In genomic region chr8:117802299-117802689, GRCm38 (mm10) we compare ENCODE assay signal across 8 mouse cellular contexts. TPM values are rescaled to one million over a fixed set of nuclear protein-coding genes. Genes with fewer than 3 reads are reported as not detected.
DNase-seq lines count a peak whose midpoint lies in the region; ATAC-seq and TF ChIP-seq lines count a peak whose summit lies in the region.

No protein-coding gene starts in this region.

- H3K4me3 ChIP-seq in lung, embryonic 14.5 days (ENCODE audit: low read depth, low read length): peak overlapping the region; percentile 86
- H3K4me3 ChIP-seq in hindbrain, postnatal 0 days (ENCODE audit: low read length): peak overlapping the region; percentile 74
- H3K4me3 ChIP-seq in midbrain, embryonic 12.5 days: peak overlapping the region; percentile 64

- H3K4me2 ChIP-seq in lung, embryonic 14.5 days: peak overlapping the region; percentile 63
- H3K4me2 ChIP-seq in hindbrain, postnatal 0 days (ENCODE audit: low read depth, low read length): peak overlapping the region; percentile 63
- H3K4me2 ChIP-seq in midbrain, embryonic 12.5 days (replicated peaks): peak overlapping the region; percentile 58

- no peak; the same call in 1 of the 2 replicates for TF ChIP-seq CTCF in lung, embryonic 14.5 days (IDR thresholded peaks at IDR 0.05; ENCODE audit: low read depth)
- no peak for TF ChIP-seq CTCF in hindbrain, postnatal 0 days (IDR thresholded peaks at IDR 0.05; ENCODE audit: low read depth)

- peak overlapping the region; percentile 52 for H3K9ac ChIP-seq in lung, embryonic 14.5 days
- H3K9ac ChIP-seq in hindbrain, postnatal 0 days (replicated peaks; ENCODE audit: low read length): peak overlapping the region; percentile 78; the same call in 1 of the 2 replicates
- peak overlapping the region; percentile 24 for H3K9ac ChIP-seq in midbrain, embryonic 12.5 days (replicated peaks)

- H3K27me3 ChIP-seq in lung, embryonic 14.5 days (ENCODE audit: insufficient read depth, low read length): no peaks in the 10 kb centered on the region
- H3K27me3 ChIP-seq in hindbrain, postnatal 0 days (ENCODE audit: insufficient read depth, low read length): no peaks in the 10 kb centered on the region
- H3K27me3 ChIP-seq in midbrain, embryonic 12.5 days: peaks cover 4% of the 10 kb centered on the region; the same call in 1 of the 2 replicates

- peaks cover 5% of the 10 kb centered on the region; the same call in 1 of the 2 replicates for H3K4me1 ChIP-seq in lung, embryonic 14.5 days (ENCODE audit: insufficient read depth)
- peaks cover 8% of the 10 kb centered on the region for H3K4me1 ChIP-seq in hindbrain, postnatal 0 days (ENCODE audit: insufficient read depth, low read length)
- H3K4me1 ChIP-seq in midbrain, embryonic 12.5 days: peaks cover 21% of the 10 kb centered on the region

- H3K27ac ChIP-seq in lung, embryonic 14.5 days (ENCODE audit: low read depth): peak overlapping the region; percentile 94
- H3K27ac ChIP-seq in hindbrain, postnatal 0 days: peak overlapping the region; percentile 92
- H3K27ac ChIP-seq in midbrain, embryonic 12.5 days (replicated peaks): peak overlapping the region; percentile 63

- intact Hi-C loops in gastrocnemius, postnatal 14 days (cut with DNase I; ENCODE audit: low total_unique reads): no loop called here

- DNase-seq in cerebellum, adult 9-11 months: no peak
- DNase-seq in lung, embryonic 14.5 days: no peak
- DNase-seq in lung, postnatal 14 days: no peak
- DNase-seq in hindbrain, postnatal 0 days (ENCODE audit: low spot score): no peak
- DNase-seq in gastrocnemius, adult 18-20 months (ENCODE audit: low spot score): no peak
- DNase-seq in gastrocnemius, postnatal 14 days: no peak

- no peaks in the 10 kb centered on the region for H3K9me3 ChIP-seq in lung, embryonic 14.5 days (ENCODE audit: low read depth, low read length)
- no peaks in the 10 kb centered on the region for H3K9me3 ChIP-seq in hindbrain, postnatal 0 days (ENCODE audit: low read length)
- no peaks in the 10 kb centered on the region for H3K9me3 ChIP-seq in midbrain, embryonic 12.5 days

- peaks cover 17% of the 10 kb centered on the region for H3K36me3 ChIP-seq in lung, embryonic 14.5 days (ENCODE audit: insufficient read depth)
- H3K36me3 ChIP-seq in hindbrain, postnatal 0 days (ENCODE audit: insufficient read depth, low read length): 0 out of 2 replicates have a peak, but pooled peaks cover 4% of the 10 kb centered on the region
- H3K36me3 ChIP-seq in midbrain, embryonic 12.5 days: peaks cover 15% of the 10 kb centered on the region

- WGBS in lung, embryonic 14.5 days: 3% methylated on average over 11 of the region's 11 CpGs
- 2% methylated on average over 11 of the region's 11 CpGs for WGBS in hindbrain, postnatal 0 days
- 2% methylated on average over 11 of the region's 11 CpGs for WGBS in midbrain, embryonic 12.5 days

- ATAC-seq in cerebellum, adult (ENCODE audit: insufficient number of reproducible peaks, low FRiP score, low TSS enrichment): peak; percentile 43
- peak; percentile 68 for ATAC-seq in lung, embryonic 14.5 days (ENCODE audit: insufficient read depth)
- ATAC-seq in hindbrain, postnatal 0 days: peak; percentile 53
- ATAC-seq in midbrain, embryonic 12.5 days (ENCODE audit: low FRiP score, low read depth): peak; percentile 70

RNA-seq across cellular contexts. Expression of gene Mphosph6, which starts 0.6 kb away (rescaled TPM):
- 60.9 and 61.3 TPM in 2 replicates for polyA plus RNA-seq in lung, embryonic 14.5 days (2014; fragmentation: Nextera tagmentation; extraction: Ambion mirVana)
- total RNA-seq in hindbrain, postnatal 0 days (2014; rRNA removed): 12.5 and 12.8 TPM in 2 replicates
- 41.0 and 45.9 TPM in 2 replicates for polyA plus RNA-seq in hindbrain, postnatal 0 days (2015; fragmentation: Nextera tagmentation; extraction: Ambion mirVana)
- polyA plus RNA-seq in midbrain, embryonic 12.5 days (2016; fragmentation: Nextera tagmentation; extraction: Ambion mirVana): 46.3 and 46.4 TPM in 2 replicates
- 1 to 10 TPM; 4.2 to 5.4 TPM for total RNA-seq in gastrocnemius, adult 18-20 months (2021)
- 1 to 10 TPM; 6.6 to 8.8 TPM for total RNA-seq in gastrocnemius, postnatal 14 days (2021)

Comparison
In these comparisons a context has a peak if more than half of its experiments do, and no peak if none do; other contexts are left out.
1. H3K9ac ChIP-seq: peak in every context shown above with its lines; median percentile 78 in hindbrain, postnatal 0 days; 52 in lung, embryonic 14.5 days; 24 in midbrain, embryonic 12.5 days.